Mouse (Mus musculus): ENCODE results near the gene Pabpc1l. TPM values are rescaled to one million over a fixed set of nuclear protein-coding genes. Genes with fewer than 3 reads are reported as not detected.

The Pabpc1l gene
- polyA plus RNA-seq, 1 experiment, result 1.5 TPM

DNA sequence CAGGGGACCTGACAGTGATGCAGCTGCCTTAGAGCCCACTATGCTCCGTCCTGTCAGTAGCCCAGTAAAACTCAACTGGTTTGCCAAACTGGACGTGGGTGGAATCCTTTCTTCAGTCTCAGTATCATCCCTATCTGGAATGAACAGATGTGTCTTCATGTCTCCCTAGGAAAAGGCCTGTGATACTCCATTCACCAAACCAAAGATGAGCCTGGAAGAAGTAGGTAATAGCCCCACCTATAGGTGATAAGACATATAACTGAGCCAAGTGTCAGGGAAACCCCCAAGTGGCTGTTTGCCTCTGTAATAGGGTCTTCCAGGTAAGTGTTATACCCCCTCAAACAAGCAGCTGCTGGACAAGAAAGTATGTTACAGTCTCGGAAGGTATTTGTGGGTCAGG lies 6.3 kb upstream of the Pabpc1l start:
- Histone ChIP-seq H3K4me2 (ENCODE audit: low read depth) (no peak overlapping the region), H3K4me3 (no peak overlapping the region), H3K27me3 (ENCODE audit: control insufficient read depth, insufficient read depth, insufficient read length) (no peaks in the 10 kb centered on the region), H3K36me3 (ENCODE audit: control insufficient read depth, insufficient read depth) (peaks cover 58% of the 10 kb centered on the region), H3ac (ENCODE audit: control insufficient read depth, insufficient read length) (no peak overlapping the region), H3K79me2 (ENCODE audit: control insufficient read depth, insufficient read depth) (no peaks in the 10 kb centered on the region)
- TF ChIP-seq MYOG (IDR thresholded peaks at IDR 0.05; ENCODE audit: control insufficient read depth in 1 of 3, insufficient read depth in 1 of 3, insufficient read length in 2 of 3, low read depth in 2 of 3), result no peak
- TF ChIP-seq TCF12 (IDR thresholded peaks at IDR 0.05; ENCODE audit: insufficient read depth, poor library complexity, severe bottlenecking), result no peak
- no peak for TF ChIP-seq TCF3 (IDR thresholded peaks at IDR 0.05; ENCODE audit: insufficient read length, low read depth)
- no peak for TF ChIP-seq MYOD1 (IDR thresholded peaks at IDR 0.05; ENCODE audit: control insufficient read depth in 1 of 3, insufficient read length in 2 of 3, low read depth in 2 of 3)
- no peak for TF ChIP-seq POLR2AphosphoS2 (IDR thresholded peaks at IDR 0.05; ENCODE audit: insufficient read length, low read depth)
- no peak for TF ChIP-seq E2F4 (IDR thresholded peaks at IDR 0.05; ENCODE audit: insufficient read depth)
- no peak for TF ChIP-seq SRF (IDR thresholded peaks at IDR 0.05; ENCODE audit: control insufficient read depth, insufficient read length, low read depth)
- TF ChIP-seq POLR2A (IDR thresholded peaks at IDR 0.05; ENCODE audit: insufficient read length, low read depth), result no peak
- no peak for TF ChIP-seq CEBPB (IDR thresholded peaks at IDR 0.05; ENCODE audit: insufficient read depth, poor library complexity, severe bottlenecking)
- no peak for TF ChIP-seq REST (IDR thresholded peaks at IDR 0.05; ENCODE audit: insufficient read depth, insufficient read length)
- TF ChIP-seq USF1 (IDR thresholded peaks at IDR 0.05; ENCODE audit: low read depth), result no peak
- TF ChIP-seq MAX (IDR thresholded peaks at IDR 0.05; ENCODE audit: low read depth), result no peak

DNA sequence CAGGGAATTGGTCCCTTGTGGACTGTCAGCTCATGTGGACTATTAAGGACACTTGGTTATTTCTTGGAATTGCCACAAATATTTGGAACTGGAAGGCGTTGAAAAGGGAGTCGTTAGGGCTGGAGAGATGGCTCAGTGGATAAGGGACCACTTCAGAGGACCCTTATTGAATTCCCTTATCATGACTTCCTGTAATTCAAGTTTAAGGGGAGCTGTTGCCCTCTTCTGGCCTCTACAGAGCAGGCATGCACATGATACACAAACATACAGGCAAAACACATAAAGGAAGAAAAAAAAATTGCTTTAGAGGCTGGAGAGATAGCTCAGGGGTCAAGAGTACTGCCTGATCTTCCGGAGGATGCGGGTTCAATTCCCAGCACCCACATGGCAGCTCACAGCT lies 5.3 kb upstream of the Pabpc1l start:
- TF ChIP-seq MAX (IDR thresholded peaks at IDR 0.05; ENCODE audit: low read depth), result no peak
- TF ChIP-seq TCF3 (IDR thresholded peaks at IDR 0.05; ENCODE audit: insufficient read length, low read depth), result no peak
- no peak for TF ChIP-seq CEBPB (IDR thresholded peaks at IDR 0.05; ENCODE audit: insufficient read depth, poor library complexity, severe bottlenecking)
- TF ChIP-seq MYOD1 (IDR thresholded peaks at IDR 0.05; ENCODE audit: control insufficient read depth in 1 of 3, insufficient read length in 2 of 3, low read depth in 2 of 3), result no peak
- no peak for TF ChIP-seq E2F4 (IDR thresholded peaks at IDR 0.05; ENCODE audit: insufficient read depth)
- TF ChIP-seq TCF12 (IDR thresholded peaks at IDR 0.05; ENCODE audit: insufficient read depth, poor library complexity, severe bottlenecking), result no peak
- no peak for TF ChIP-seq SRF (IDR thresholded peaks at IDR 0.05; ENCODE audit: control insufficient read depth, insufficient read length, low read depth)
- no peak for TF ChIP-seq MYOG (IDR thresholded peaks at IDR 0.05; ENCODE audit: control insufficient read depth in 1 of 3, insufficient read depth in 1 of 3, insufficient read length in 2 of 3, low read depth in 2 of 3)
- no peak for TF ChIP-seq REST (IDR thresholded peaks at IDR 0.05; ENCODE audit: insufficient read depth, insufficient read length)
- TF ChIP-seq POLR2AphosphoS2 (IDR thresholded peaks at IDR 0.05; ENCODE audit: insufficient read length, low read depth), result no peak
- TF ChIP-seq POLR2A (IDR thresholded peaks at IDR 0.05; ENCODE audit: insufficient read length, low read depth), result no peak
- TF ChIP-seq USF1 (IDR thresholded peaks at IDR 0.05; ENCODE audit: low read depth), result no peak
- Histone ChIP-seq H3K4me3 (no peak overlapping the region), H3K27me3 (ENCODE audit: control insufficient read depth, insufficient read depth, insufficient read length) (no peaks in the 10 kb centered on the region), H3K36me3 (ENCODE audit: control insufficient read depth, insufficient read depth) (peaks cover 48% of the 10 kb centered on the region), H3K79me2 (ENCODE audit: control insufficient read depth, insufficient read depth) (no peaks in the 10 kb centered on the region), H3ac (ENCODE audit: control insufficient read depth, insufficient read length) (no peak overlapping the region), H3K4me2 (ENCODE audit: low read depth) (no peak overlapping the region)

DNA sequence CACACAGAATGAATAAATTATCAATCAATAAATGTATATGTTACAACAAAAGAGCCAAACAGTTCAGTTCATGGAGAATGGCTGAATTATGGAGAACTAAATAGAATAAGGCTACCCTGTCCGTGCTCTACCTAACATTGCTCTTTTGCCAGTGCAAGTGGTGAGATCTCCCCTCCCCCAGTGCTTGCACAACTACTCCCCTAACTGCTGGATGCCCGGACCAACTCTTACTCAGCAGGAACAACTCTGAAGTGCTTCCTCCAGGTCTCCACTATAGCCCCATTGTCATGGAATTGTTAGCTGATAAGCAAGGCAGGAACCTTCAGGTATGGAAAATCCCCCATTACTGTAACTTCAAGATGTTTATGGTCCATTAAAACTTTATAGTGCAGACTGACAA lies 3.1 kb upstream of the Pabpc1l start:
- H3K27me3 ChIP-seq (ENCODE audit: control insufficient read depth, insufficient read depth, insufficient read length), result no peaks in the 10 kb centered on the region
- H3K4me3 ChIP-seq, result no peak overlapping the region
- no peak overlapping the region for H3K4me2 ChIP-seq (ENCODE audit: low read depth)
- H3ac ChIP-seq (ENCODE audit: control insufficient read depth, insufficient read length), result no peak overlapping the region
- peaks cover 26% of the 10 kb centered on the region for H3K36me3 ChIP-seq (ENCODE audit: control insufficient read depth, insufficient read depth)
- TF ChIP-seq MYOG (IDR thresholded peaks at IDR 0.05; ENCODE audit: control insufficient read depth in 1 of 3, insufficient read depth in 1 of 3, insufficient read length in 2 of 3, low read depth in 2 of 3), result no peak
- TF ChIP-seq MAX (IDR thresholded peaks at IDR 0.05; ENCODE audit: low read depth), result no peak
- no peak for TF ChIP-seq REST (IDR thresholded peaks at IDR 0.05; ENCODE audit: insufficient read depth, insufficient read length)
- TF ChIP-seq CEBPB (IDR thresholded peaks at IDR 0.05; ENCODE audit: insufficient read depth, poor library complexity, severe bottlenecking), result no peak
- no peak for TF ChIP-seq TCF12 (IDR thresholded peaks at IDR 0.05; ENCODE audit: insufficient read depth, poor library complexity, severe bottlenecking)
- TF ChIP-seq USF1 (IDR thresholded peaks at IDR 0.05; ENCODE audit: low read depth), result no peak
- no peak for TF ChIP-seq E2F4 (IDR thresholded peaks at IDR 0.05; ENCODE audit: insufficient read depth)
- no peak for TF ChIP-seq MYOD1 (IDR thresholded peaks at IDR 0.05; ENCODE audit: control insufficient read depth in 1 of 3, insufficient read length in 2 of 3, low read depth in 2 of 3)
- H3K79me2 ChIP-seq (ENCODE audit: control insufficient read depth, insufficient read depth), result no peaks in the 10 kb centered on the region

DNA sequence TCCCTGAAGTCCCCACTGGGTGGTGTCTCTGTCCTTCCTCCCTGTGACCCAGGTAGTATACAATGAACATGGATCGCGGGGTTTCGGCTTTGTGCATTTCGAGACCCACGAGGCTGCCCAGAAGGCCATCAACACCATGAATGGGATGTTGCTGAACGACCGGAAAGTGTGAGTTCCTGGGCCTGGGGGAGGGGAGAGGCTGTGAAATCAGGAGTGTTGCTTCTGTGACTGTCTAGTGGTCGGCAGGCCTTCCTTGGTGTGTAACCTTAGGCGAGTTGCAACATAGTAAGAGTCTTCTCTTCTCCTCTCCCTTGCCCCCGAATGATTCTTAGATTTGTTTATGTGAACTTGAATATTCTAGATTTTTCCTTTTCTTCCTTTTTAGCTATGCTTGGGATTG lies 5.9 kb downstream of the Pabpc1l start:
- no peaks in the 10 kb centered on the region for H3K79me2 ChIP-seq (ENCODE audit: control insufficient read depth, insufficient read depth)
- no peak overlapping the region for H3K4me3 ChIP-seq
- no peak overlapping the region for H3K4me2 ChIP-seq (ENCODE audit: low read depth)
- TF ChIP-seq POLR2AphosphoS2 (IDR thresholded peaks at IDR 0.05; ENCODE audit: insufficient read length, low read depth) (no peak), TCF3 (IDR thresholded peaks at IDR 0.05; ENCODE audit: insufficient read length, low read depth) (no peak), CEBPB (IDR thresholded peaks at IDR 0.05; ENCODE audit: insufficient read depth, poor library complexity, severe bottlenecking) (no peak), MYOG (IDR thresholded peaks at IDR 0.05; ENCODE audit: control insufficient read depth in 1 of 3, insufficient read depth in 1 of 3, insufficient read length in 2 of 3, low read depth in 2 of 3) (no peak), POLR2A (IDR thresholded peaks at IDR 0.05; ENCODE audit: insufficient read length, low read depth) (no peak), REST (IDR thresholded peaks at IDR 0.05; ENCODE audit: insufficient read depth, insufficient read length) (no peak)
- H3ac ChIP-seq (ENCODE audit: control insufficient read depth, insufficient read length), result no peak overlapping the region
- no peaks in the 10 kb centered on the region for H3K27me3 ChIP-seq (ENCODE audit: control insufficient read depth, insufficient read depth, insufficient read length)
- no peaks in the 10 kb centered on the region for H3K36me3 ChIP-seq (ENCODE audit: control insufficient read depth, insufficient read depth)

DNA sequence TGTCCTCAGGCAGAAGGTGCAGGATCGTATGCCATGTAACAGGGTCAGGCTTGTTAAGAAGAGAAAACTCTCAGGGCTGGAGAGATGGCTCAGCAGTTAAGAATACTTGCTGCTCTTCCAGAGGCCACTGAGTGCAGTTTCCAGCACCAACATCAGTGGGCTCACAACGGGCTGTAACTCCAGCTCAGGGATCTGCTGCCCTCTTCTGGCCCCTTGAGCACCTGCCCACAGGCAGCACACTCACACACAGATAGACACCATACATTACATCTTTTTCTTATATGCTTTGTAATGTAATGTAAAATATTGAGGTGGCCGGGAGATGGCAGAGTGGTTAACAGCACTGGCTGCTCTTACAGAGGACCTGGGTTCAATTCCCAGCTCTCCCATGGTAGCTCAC lies 7.7 kb downstream of the Pabpc1l start:
- Histone ChIP-seq H3K79me2 (ENCODE audit: control insufficient read depth, insufficient read depth) (no peaks in the 10 kb centered on the region), H3K4me2 (ENCODE audit: low read depth) (no peak overlapping the region), H3ac (ENCODE audit: control insufficient read depth, insufficient read length) (no peak overlapping the region), H3K4me3 (no peak overlapping the region), H3K27me3 (ENCODE audit: control insufficient read depth, insufficient read depth, insufficient read length) (no peaks in the 10 kb centered on the region), H3K36me3 (ENCODE audit: control insufficient read depth, insufficient read depth) (no peaks in the 10 kb centered on the region)
- TF ChIP-seq SRF (IDR thresholded peaks at IDR 0.05; ENCODE audit: control insufficient read depth, insufficient read length, low read depth), result no peak
- no peak for TF ChIP-seq TCF12 (IDR thresholded peaks at IDR 0.05; ENCODE audit: insufficient read depth, poor library complexity, severe bottlenecking)
- no peak for TF ChIP-seq POLR2A (IDR thresholded peaks at IDR 0.05; ENCODE audit: insufficient read length, low read depth)
- no peak for TF ChIP-seq USF1 (IDR thresholded peaks at IDR 0.05; ENCODE audit: low read depth)
- TF ChIP-seq POLR2AphosphoS2 (IDR thresholded peaks at IDR 0.05; ENCODE audit: insufficient read length, low read depth), result no peak
- no peak for TF ChIP-seq REST (IDR thresholded peaks at IDR 0.05; ENCODE audit: insufficient read depth, insufficient read length)
- no peak for TF ChIP-seq CEBPB (IDR thresholded peaks at IDR 0.05; ENCODE audit: insufficient read depth, poor library complexity, severe bottlenecking)
- no peak for TF ChIP-seq MYOG (IDR thresholded peaks at IDR 0.05; ENCODE audit: control insufficient read depth in 1 of 3, insufficient read depth in 1 of 3, insufficient read length in 2 of 3, low read depth in 2 of 3)
- no peak for TF ChIP-seq TCF3 (IDR thresholded peaks at IDR 0.05; ENCODE audit: insufficient read length, low read depth)
- no peak for TF ChIP-seq MAX (IDR thresholded peaks at IDR 0.05; ENCODE audit: low read depth)
- no peak for TF ChIP-seq MYOD1 (IDR thresholded peaks at IDR 0.05; ENCODE audit: control insufficient read depth in 1 of 3, insufficient read length in 2 of 3, low read depth in 2 of 3)
- TF ChIP-seq E2F4 (IDR thresholded peaks at IDR 0.05; ENCODE audit: insufficient read depth), result no peak

Data from myocyte (in vitro differentiated cells).